Mouse (Mus musculus): Measurements from ENCODE around the gene Sf1. TPM values are rescaled to one million over a fixed set of nuclear protein-coding genes. Genes with fewer than 3 reads are reported as not detected.

The Sf1 gene
- polyA plus RNA-seq, 1 experiment from 2014 or later, result 51.9 TPM

GRCm38 (mm10) chr19:6343996-6344395, 19.5 kb upstream of the Sf1 start:
- Histone ChIP-seq H3K27ac (ENCODE audit: low read depth, low read length) (no peak overlapping the region), H3K9me3 (ENCODE audit: control insufficient read depth) (no peaks in the 10 kb centered on the region), H3K9ac (ENCODE audit: low read depth, low read length) (no peak overlapping the region), H3K4me2 (replicated peaks; ENCODE audit: low read depth) (no peak overlapping the region), H3K36me3 (ENCODE audit: control insufficient read depth, insufficient read depth) (peaks cover 45% of the 10 kb centered on the region; the same call in 1 of the 2 replicates), H3K4me1 (replicated peaks; ENCODE audit: control insufficient read depth, insufficient read depth, low read length) (no peaks in the 10 kb centered on the region), H3K27me3 (replicated peaks; ENCODE audit: control insufficient read depth, insufficient read depth, low read length) (no peaks in the 10 kb centered on the region), H3K4me3 (ENCODE audit: low read depth, low read length) (no peak overlapping the region)
- 87% methylated on average over 5 of the region's 5 CpGs for WGBS
- no peak for ATAC-seq
- no peak for TF ChIP-seq CTCF (IDR thresholded peaks at IDR 0.05; ENCODE audit: low read depth)

GRCm38 (mm10) chr19:6346023-6346422, 17.5 kb upstream of the Sf1 start:
- Histone ChIP-seq H3K4me1 (replicated peaks; ENCODE audit: control insufficient read depth, insufficient read depth, low read length) (no peaks in the 10 kb centered on the region), H3K9me3 (ENCODE audit: control insufficient read depth) (no peaks in the 10 kb centered on the region), H3K27me3 (replicated peaks; ENCODE audit: control insufficient read depth, insufficient read depth, low read length) (no peaks in the 10 kb centered on the region), H3K4me3 (ENCODE audit: low read depth, low read length) (no peak overlapping the region), H3K27ac (ENCODE audit: low read depth, low read length) (no peak overlapping the region), H3K4me2 (replicated peaks; ENCODE audit: low read depth) (no peak overlapping the region), H3K36me3 (ENCODE audit: control insufficient read depth, insufficient read depth) (peaks cover 34% of the 10 kb centered on the region; the same call in 1 of the 2 replicates), H3K9ac (ENCODE audit: low read depth, low read length) (no peak overlapping the region)
- ATAC-seq, result no peak
- no peak for TF ChIP-seq CTCF (IDR thresholded peaks at IDR 0.05; ENCODE audit: low read depth)
- 93% methylated on average over 5 of the region's 5 CpGs for WGBS

GRCm38 (mm10) chr19:6346661-6347060, 16.8 kb upstream of the Sf1 start:
- H3K4me1 ChIP-seq (replicated peaks; ENCODE audit: control insufficient read depth, insufficient read depth, low read length), result no peaks in the 10 kb centered on the region
- H3K4me2 ChIP-seq (replicated peaks; ENCODE audit: low read depth), result no peak overlapping the region
- H3K36me3 ChIP-seq (ENCODE audit: control insufficient read depth, insufficient read depth), result peaks cover 34% of the 10 kb centered on the region; the same call in 1 of the 2 replicates
- no peaks in the 10 kb centered on the region for H3K27me3 ChIP-seq (replicated peaks; ENCODE audit: control insufficient read depth, insufficient read depth, low read length)
- no peak overlapping the region for H3K27ac ChIP-seq (ENCODE audit: low read depth, low read length)
- H3K9ac ChIP-seq (ENCODE audit: low read depth, low read length), result no peak overlapping the region
- H3K4me3 ChIP-seq (ENCODE audit: low read depth, low read length), result no peak overlapping the region
- no peak for TF ChIP-seq CTCF (IDR thresholded peaks at IDR 0.05; ENCODE audit: low read depth)
- H3K9me3 ChIP-seq (ENCODE audit: control insufficient read depth), result no peaks in the 10 kb centered on the region
- 88% methylated on average over 10 of the region's 10 CpGs for WGBS
- ATAC-seq, result no peak

GRCm38 (mm10) chr19:6347615-6348014, 15.9 kb upstream of the Sf1 start:
- Histone ChIP-seq H3K36me3 (ENCODE audit: control insufficient read depth, insufficient read depth) (peaks cover 36% of the 10 kb centered on the region; the same call in 1 of the 2 replicates), H3K4me1 (replicated peaks; ENCODE audit: control insufficient read depth, insufficient read depth, low read length) (no peaks in the 10 kb centered on the region), H3K4me3 (ENCODE audit: low read depth, low read length) (no peak overlapping the region), H3K4me2 (replicated peaks; ENCODE audit: low read depth) (no peak overlapping the region), H3K9me3 (ENCODE audit: control insufficient read depth) (no peaks in the 10 kb centered on the region), H3K9ac (ENCODE audit: low read depth, low read length) (no peak overlapping the region), H3K27me3 (replicated peaks; ENCODE audit: control insufficient read depth, insufficient read depth, low read length) (no peaks in the 10 kb centered on the region), H3K27ac (ENCODE audit: low read depth, low read length) (no peak overlapping the region)
- no peak for ATAC-seq
- TF ChIP-seq CTCF (IDR thresholded peaks at IDR 0.05; ENCODE audit: low read depth), result no peak
- 93% methylated on average over 4 of the region's 4 CpGs for WGBS

- no peak for TF ChIP-seq CTCF (IDR thresholded peaks at IDR 0.05; ENCODE audit: low read depth)
Observed at GRCm38 (mm10) chr19:6348717-6349116, 14.8 kb upstream of the Sf1 start.

GRCm38 (mm10) chr19:6349215-6349983, 14.1 kb upstream of the Sf1 start:
- H3K4me3 ChIP-seq (ENCODE audit: low read depth, low read length), result no peak overlapping the region
- no peaks in the 10 kb centered on the region for H3K9me3 ChIP-seq (ENCODE audit: control insufficient read depth)
- no peak overlapping the region for H3K27ac ChIP-seq (ENCODE audit: low read depth, low read length)
- 49% methylated on average over 14 of the region's 14 CpGs for WGBS
- TF ChIP-seq CTCF (IDR thresholded peaks at IDR 0.05; ENCODE audit: low read depth), result no peak
- H3K27me3 ChIP-seq (replicated peaks; ENCODE audit: control insufficient read depth, insufficient read depth, low read length), result no peaks in the 10 kb centered on the region
- peaks cover 37% of the 10 kb centered on the region; the same call in 1 of the 2 replicates for H3K36me3 ChIP-seq (ENCODE audit: control insufficient read depth, insufficient read depth)
- no peak overlapping the region for H3K9ac ChIP-seq (ENCODE audit: low read depth, low read length)
- H3K4me1 ChIP-seq (replicated peaks; ENCODE audit: control insufficient read depth, insufficient read depth, low read length), result no peaks in the 10 kb centered on the region
- ATAC-seq, result no peak
- no peak overlapping the region for H3K4me2 ChIP-seq (replicated peaks; ENCODE audit: low read depth)

More at GRCm38 (mm10) chr19:6348717-6349116, 14.8 kb upstream of the Sf1 start:
- no peak overlapping the region for H3K27ac ChIP-seq (ENCODE audit: low read depth, low read length)
- no peak overlapping the region for H3K4me3 ChIP-seq (ENCODE audit: low read depth, low read length)
- H3K4me2 ChIP-seq (replicated peaks; ENCODE audit: low read depth), result no peak overlapping the region
- ATAC-seq, result no peak
- 76% methylated on average over 9 of the region's 9 CpGs for WGBS
- H3K27me3 ChIP-seq (replicated peaks; ENCODE audit: control insufficient read depth, insufficient read depth, low read length), result no peaks in the 10 kb centered on the region
- no peaks in the 10 kb centered on the region for H3K4me1 ChIP-seq (replicated peaks; ENCODE audit: control insufficient read depth, insufficient read depth, low read length)
- no peaks in the 10 kb centered on the region for H3K9me3 ChIP-seq (ENCODE audit: control insufficient read depth)
- no peak overlapping the region for H3K9ac ChIP-seq (ENCODE audit: low read depth, low read length)
- H3K36me3 ChIP-seq (ENCODE audit: control insufficient read depth, insufficient read depth), result peaks cover 39% of the 10 kb centered on the region; the same call in 1 of the 2 replicates

Measured in intestine, postnatal 0 days (tissue).